Mouse (Mus musculus) limb, embryonic 15.5 days (tissue): ENCODE measurements at regions not wholly inside any gene's neighbourhood (a gene's known extent, or its start where the extent isn't known, plus 50 kb on each side); places are given as distances from the start of the nearest gene placed in this dataset.

Source experiments
- ATAC-seq: fragments of 200-750 bp; cut with Nextera tagmentation; 2 replicates; pipeline ENCODE4 v1.8.0; 2017; ENCODE audit warnings: low read depth, moderate TSS enrichment; ENCODE audit not compliant: insufficient number of reproducible peaks, low FRiP score, low TSS enrichment
- H3K27ac ChIP-seq: fragments of 300-500 bp; sonication (generic); 2 replicates; pipeline ENCODE4 v1.5.1; 2015; ENCODE audit warnings: moderate library complexity, mild to moderate bottlenecking, inconsistent platforms
- H3K27me3 ChIP-seq: fragments of 300-500 bp; sonication (generic); 2 replicates; pipeline ENCODE4 v1.6.1; 2015; ENCODE audit warnings: inconsistent platforms
- H3K36me3 ChIP-seq: fragments of 300-500 bp; sonication (generic); 2 replicates; pipeline ENCODE4 v1.6.1; 2015; ENCODE audit warnings: inconsistent platforms
- H3K4me1 ChIP-seq: fragments of 300-500 bp; sonication (generic); 2 replicates; pipeline ENCODE4 v1.6.1; 2015; ENCODE audit warnings: inconsistent platforms
- H3K4me2 ChIP-seq: fragments of 300-500 bp; sonication (generic); 2 replicates; pipeline ENCODE4 v1.6.1; 2015; ENCODE audit warnings: mild to moderate bottlenecking, inconsistent platforms
- H3K4me3 ChIP-seq: fragments of 300-500 bp; sonication (generic); 2 replicates; pipeline ENCODE4 v1.5.1; 2015; ENCODE audit warnings: mild to moderate bottlenecking, inconsistent platforms
- H3K9ac ChIP-seq: fragments of 300-500 bp; sonication (generic); 2 replicates; pipeline ENCODE4 v1.6.1; 2015; ENCODE audit warnings: inconsistent platforms
- H3K9me3 ChIP-seq: fragments of 300-500 bp; sonication (generic); 2 replicates; pipeline ENCODE4 v1.6.1; 2016; ENCODE audit warnings: inconsistent platforms
- WGBS: fragments of 180-500 bp; shearing (Covaris S2); methylation state at CpG from one replicate; pipeline ENCODE4 v1.1.7; 2015; 5-methylcytosine and 5-hydroxymethylcytosine counted together

DNA sequence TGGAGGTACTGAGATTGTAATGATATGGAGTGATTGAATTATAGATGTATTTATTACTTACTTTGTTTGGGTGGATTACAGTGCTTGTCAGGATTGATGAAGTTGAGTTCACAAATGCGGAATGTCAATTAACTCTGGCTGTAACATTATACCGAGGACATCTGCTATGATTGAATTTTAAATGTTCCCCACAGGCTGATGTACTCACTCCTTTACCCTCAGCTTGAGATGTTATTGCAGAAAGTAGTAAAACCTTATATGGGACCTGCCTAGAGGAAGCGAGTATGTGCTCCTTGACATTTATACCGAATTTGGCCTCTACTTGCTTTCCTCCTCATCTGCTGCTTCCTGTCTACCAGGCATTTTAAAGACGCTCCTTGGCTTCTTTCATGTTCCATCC is 288.3 kb downstream of the Cdh11 start:
- H3K4me2 ChIP-seq, result no peak overlapping the region
- H3K9me3 ChIP-seq, result no peaks in the 10 kb centered on the region
- H3K27me3 ChIP-seq, result no peaks in the 10 kb centered on the region
- 48% methylated on average over 5 of the region's 5 CpGs for WGBS
- H3K9ac ChIP-seq, result no peak overlapping the region
- no peak overlapping the region for H3K4me3 ChIP-seq
- ATAC-seq, result no peak
- 0 out of 2 replicates have a peak, but pooled peaks cover 3% of the 10 kb centered on the region for H3K4me1 ChIP-seq
- no peak overlapping the region for H3K27ac ChIP-seq
- H3K36me3 ChIP-seq, result no peaks in the 10 kb centered on the region

DNA sequence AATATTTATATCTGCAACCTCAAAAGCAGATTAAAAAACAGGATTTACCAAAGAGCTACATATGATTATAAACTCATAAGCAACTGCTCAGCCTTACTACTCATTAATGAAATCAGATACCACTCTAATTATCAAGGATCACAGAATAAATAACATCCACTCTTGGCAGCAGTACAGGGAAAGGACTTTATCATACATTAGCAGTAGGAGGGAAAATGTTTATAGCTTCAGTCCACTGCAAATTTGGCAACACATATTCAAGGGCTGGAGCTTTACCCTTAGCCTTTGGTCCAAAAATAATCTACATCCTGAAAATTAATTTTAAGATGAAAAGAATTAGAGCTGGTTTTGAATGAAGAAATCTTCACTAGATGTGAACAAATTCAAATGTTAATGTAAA is 288.7 kb downstream of the Cdh11 start:
- no peaks in the 10 kb centered on the region for H3K36me3 ChIP-seq
- H3K4me2 ChIP-seq, result no peak overlapping the region
- no peak overlapping the region for H3K9ac ChIP-seq
- H3K9me3 ChIP-seq, result no peaks in the 10 kb centered on the region
- H3K4me1 ChIP-seq, result 0 out of 2 replicates have a peak, but pooled peaks cover 3% of the 10 kb centered on the region
- ATAC-seq, result no peak
- H3K4me3 ChIP-seq, result no peak overlapping the region
- H3K27me3 ChIP-seq, result no peaks in the 10 kb centered on the region
- H3K27ac ChIP-seq, result no peak overlapping the region

DNA sequence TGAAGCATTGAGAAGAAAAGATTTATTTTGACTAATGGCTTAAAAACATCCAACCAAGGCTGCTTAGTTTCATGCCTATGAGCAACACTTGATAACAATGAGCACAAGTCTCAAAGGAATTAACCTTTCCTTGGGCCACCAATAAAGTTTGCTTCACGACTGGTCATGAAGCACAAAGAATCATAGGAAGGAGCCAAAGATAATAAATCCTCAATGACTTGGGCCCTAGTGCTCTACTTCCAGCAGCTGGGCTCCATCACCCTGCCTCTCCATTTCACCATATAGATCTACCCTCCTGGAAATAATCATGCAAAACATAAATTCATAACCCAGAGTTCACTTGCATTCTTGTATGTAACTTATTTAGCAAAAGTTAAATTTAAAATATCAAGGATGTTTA is 289.4 kb downstream of the Cdh11 start:
- 0 out of 2 replicates have a peak, but pooled peaks cover 3% of the 10 kb centered on the region for H3K4me1 ChIP-seq
- ATAC-seq, result no peak
- 19% methylated on average over 1 of the region's 1 CpGs for WGBS
- no peaks in the 10 kb centered on the region for H3K27me3 ChIP-seq
- no peak overlapping the region for H3K4me3 ChIP-seq
- no peaks in the 10 kb centered on the region for H3K9me3 ChIP-seq
- H3K4me2 ChIP-seq, result no peak overlapping the region
- no peak overlapping the region for H3K9ac ChIP-seq
- no peaks in the 10 kb centered on the region for H3K36me3 ChIP-seq
- H3K27ac ChIP-seq, result no peak overlapping the region

DNA sequence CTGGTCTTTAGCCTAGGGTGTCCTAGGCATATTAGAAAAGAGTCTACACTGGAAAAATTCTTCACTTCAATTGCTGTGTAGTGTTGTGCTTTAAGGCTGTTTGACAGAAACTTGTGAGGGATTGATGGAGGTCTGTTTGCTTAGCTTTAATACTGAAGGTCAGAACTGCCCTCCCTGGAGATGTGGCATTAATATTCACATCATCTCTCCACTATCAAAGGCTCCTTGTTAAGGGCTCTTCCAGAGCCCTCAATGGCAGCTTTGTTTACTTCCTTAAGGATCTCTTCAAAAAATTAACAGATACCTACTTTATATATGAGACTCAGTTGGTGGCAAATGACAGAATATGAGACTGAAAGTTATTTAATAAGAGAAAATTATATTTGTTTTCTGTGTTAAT is 294.4 kb downstream of the Cdh11 start:
- Histone ChIP-seq H3K4me1 (no peaks in the 10 kb centered on the region), H3K27ac (no peak overlapping the region), H3K9ac (no peak overlapping the region), H3K36me3 (no peaks in the 10 kb centered on the region), H3K9me3 (no peaks in the 10 kb centered on the region), H3K4me3 (no peak overlapping the region), H3K4me2 (no peak overlapping the region), H3K27me3 (no peaks in the 10 kb centered on the region)
- no peak for ATAC-seq

DNA sequence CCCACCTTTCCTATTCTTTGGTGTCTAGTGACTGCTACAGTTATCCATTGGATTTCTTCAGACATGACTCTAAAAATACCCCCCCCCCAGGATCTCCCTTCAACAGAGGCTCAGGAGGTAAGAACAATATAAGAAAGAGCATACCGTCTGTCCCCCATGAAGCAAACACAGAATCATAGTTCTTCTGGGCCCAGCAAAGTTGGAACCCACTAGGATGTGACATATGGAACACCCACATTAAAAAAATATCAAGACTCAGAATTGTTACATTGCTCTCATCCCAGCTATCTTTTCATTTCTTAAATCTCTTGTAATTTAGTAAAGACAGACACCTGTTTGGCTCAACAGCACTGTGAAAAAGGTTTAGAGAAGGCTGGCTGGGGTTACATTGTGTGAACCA is 297.2 kb downstream of the Cdh11 start:
- no peaks in the 10 kb centered on the region for H3K36me3 ChIP-seq
- H3K9me3 ChIP-seq, result no peaks in the 10 kb centered on the region
- no peak overlapping the region for H3K27ac ChIP-seq
- no peak for ATAC-seq
- H3K9ac ChIP-seq, result no peak overlapping the region
- no peaks in the 10 kb centered on the region for H3K27me3 ChIP-seq
- H3K4me3 ChIP-seq, result no peak overlapping the region
- no peaks in the 10 kb centered on the region for H3K4me1 ChIP-seq
- no peak overlapping the region for H3K4me2 ChIP-seq
- WGBS, result 94% methylated on average over 1 of the region's 1 CpGs

DNA sequence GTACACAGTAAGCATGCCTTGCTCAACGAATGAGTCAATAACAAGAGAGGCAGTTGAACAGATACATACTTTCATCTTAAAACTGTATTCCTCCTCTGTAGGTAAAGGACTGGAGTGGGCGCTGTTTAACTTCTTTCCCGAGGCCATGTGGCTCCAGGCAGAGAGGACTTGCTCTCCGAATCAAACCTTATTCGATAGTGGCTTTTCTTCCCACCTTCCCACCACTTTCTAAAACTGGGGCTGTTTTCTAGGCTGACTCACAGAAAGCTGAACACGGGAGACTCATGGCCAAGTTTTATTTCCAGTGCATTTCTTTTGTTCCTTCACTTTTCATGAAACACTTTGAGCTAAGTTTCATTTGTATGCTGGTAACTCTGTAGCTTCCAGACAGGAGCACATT is 297.6 kb downstream of the Cdh11 start:
- Histone ChIP-seq H3K4me2 (no peak overlapping the region), H3K36me3 (no peaks in the 10 kb centered on the region), H3K9ac (no peak overlapping the region), H3K9me3 (no peaks in the 10 kb centered on the region), H3K27me3 (no peaks in the 10 kb centered on the region), H3K4me3 (no peak overlapping the region), H3K27ac (no peak overlapping the region), H3K4me1 (no peaks in the 10 kb centered on the region)
- WGBS, result 77% methylated on average over 6 of the region's 6 CpGs
- no peak for ATAC-seq

DNA sequence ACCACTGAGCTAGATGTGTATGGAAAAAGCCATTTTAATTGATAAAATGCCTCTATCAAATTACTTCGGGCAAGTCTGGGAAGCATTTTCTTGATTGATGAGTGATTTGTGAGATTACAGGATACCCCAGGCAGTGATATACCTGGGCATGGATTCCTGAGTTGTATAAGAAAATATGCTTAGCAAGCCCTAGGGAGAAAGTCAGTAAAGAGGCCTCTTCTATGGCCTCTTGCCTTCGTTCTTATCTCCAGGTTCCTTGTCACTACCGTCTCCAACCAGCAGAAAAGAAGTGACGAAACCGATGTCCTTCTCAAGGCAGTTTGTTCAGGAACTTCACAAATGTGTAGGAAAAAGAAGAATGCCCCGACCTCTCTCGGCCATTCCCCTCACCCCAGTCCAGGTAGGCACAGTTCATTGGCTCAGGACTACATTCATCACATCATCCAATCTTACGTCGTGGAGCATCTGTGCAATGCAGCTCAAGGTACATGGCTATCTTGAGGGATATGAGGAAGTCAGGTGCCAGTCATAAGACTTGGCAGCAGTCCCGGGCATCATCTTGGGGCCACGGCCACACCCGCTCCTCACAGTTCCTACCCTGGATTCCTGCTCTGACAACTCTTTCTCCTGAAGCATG is 310.2 kb downstream of the Cdh11 start:
- Histone ChIP-seq H3K36me3 (no peaks in the 10 kb centered on the region), H3K4me3 (no peak overlapping the region), H3K4me1 (no peaks in the 10 kb centered on the region), H3K27ac (no peak overlapping the region), H3K9ac (no peak overlapping the region), H3K27me3 (no peaks in the 10 kb centered on the region), H3K4me2 (no peak overlapping the region), H3K9me3 (no peaks in the 10 kb centered on the region)
- 88% methylated on average over 12 of the region's 12 CpGs for WGBS
- ATAC-seq, result no peak

DNA sequence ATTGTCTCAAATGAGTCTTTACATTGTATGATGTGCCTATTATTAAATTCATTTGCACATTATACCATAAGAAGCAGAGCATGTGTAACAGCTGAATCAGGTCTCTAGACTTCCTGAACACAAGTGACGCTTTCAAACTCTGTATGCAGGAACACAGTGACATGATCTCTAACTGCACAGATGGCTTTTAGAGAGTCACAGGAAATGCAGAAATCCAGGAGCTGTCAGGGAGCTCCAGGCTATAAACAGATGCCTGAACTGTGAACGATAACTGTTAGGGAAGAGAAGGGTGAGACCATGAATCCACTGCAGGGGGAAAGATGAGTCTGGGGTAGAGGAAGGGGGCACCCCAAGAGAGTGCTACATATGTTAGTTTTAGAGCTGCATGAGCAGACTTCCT is 311.2 kb downstream of the Cdh11 start:
- Histone ChIP-seq H3K27ac (no peak overlapping the region), H3K4me2 (no peak overlapping the region), H3K36me3 (no peaks in the 10 kb centered on the region), H3K4me1 (no peaks in the 10 kb centered on the region), H3K27me3 (no peaks in the 10 kb centered on the region), H3K9me3 (no peaks in the 10 kb centered on the region), H3K9ac (no peak overlapping the region), H3K4me3 (no peak overlapping the region)
- WGBS, result 57% methylated on average over 2 of the region's 2 CpGs
- no peak for ATAC-seq

DNA sequence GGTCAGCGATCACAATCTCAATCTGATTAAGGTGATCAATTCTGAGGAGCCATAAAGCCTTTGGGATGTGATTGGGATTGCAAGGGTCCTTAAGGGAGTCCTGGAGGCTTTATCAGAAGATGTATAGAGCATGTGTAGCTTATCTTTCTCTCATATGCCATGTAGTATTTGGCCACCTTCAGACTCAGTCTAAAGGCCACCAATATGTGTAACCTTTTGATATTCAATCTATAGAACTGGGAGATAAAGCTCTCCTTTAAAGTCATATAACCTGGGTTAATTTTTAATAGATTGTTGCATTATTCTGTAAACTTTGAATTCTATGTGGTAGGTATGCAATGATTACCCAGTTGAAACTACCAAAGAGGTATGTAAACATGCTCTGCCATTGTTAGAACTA is 314.1 kb downstream of the Cdh11 start:
- Histone ChIP-seq H3K9me3 (no peaks in the 10 kb centered on the region), H3K27me3 (no peaks in the 10 kb centered on the region), H3K4me1 (no peaks in the 10 kb centered on the region), H3K9ac (no peak overlapping the region), H3K27ac (no peak overlapping the region), H3K4me3 (no peak overlapping the region), H3K36me3 (no peaks in the 10 kb centered on the region), H3K4me2 (no peak overlapping the region)
- ATAC-seq, result no peak
- 95% methylated on average over 1 of the region's 1 CpGs for WGBS

DNA sequence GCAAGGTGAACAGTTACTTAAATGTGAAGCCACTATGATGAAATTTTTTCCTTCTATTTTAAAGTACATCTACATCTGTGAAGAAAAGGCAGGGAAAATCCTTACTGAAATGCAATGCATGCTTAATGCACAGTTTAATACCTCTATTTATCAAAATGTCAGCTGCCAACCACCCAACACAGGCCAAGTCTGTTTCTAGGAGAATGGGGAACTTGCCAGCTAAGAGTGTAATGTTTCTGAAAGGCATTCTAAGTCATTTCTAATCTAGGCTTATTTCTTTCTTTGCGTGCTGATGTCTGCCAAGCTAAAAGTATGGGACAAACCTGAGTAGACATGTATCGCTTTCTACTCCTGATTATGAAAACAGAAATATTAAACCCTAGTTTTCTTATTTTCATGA is 322.8 kb downstream of the Cdh11 start:
- 67% methylated on average over 2 of the region's 2 CpGs for WGBS
- Histone ChIP-seq H3K36me3 (no peaks in the 10 kb centered on the region), H3K9ac (no peak overlapping the region), H3K4me1 (no peaks in the 10 kb centered on the region), H3K27ac (no peak overlapping the region), H3K27me3 (no peaks in the 10 kb centered on the region), H3K4me3 (no peak overlapping the region), H3K9me3 (no peaks in the 10 kb centered on the region), H3K4me2 (no peak overlapping the region)
- 0 out of 2 replicates have a peak, but pooled peaks have one; percentile 24 for ATAC-seq

DNA sequence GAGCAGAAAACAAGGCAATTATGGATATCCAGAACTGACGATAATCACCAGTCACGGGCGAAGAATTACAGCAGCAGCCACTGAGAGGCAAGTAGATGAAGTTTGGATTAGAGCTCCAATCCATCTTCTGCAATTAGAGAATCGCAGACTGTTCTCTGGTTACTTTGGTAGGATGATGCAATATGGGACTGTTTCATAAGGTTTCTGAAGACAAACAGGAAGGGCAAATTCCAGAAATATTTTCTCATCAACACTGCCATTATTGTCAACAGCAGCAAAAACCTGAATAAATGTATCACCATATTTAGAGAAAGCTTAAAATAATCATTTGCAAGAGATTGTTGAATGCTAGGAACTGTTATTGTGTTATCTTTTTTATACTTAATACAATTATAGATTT is 342.4 kb downstream of the Cdh11 start:
- no peak for ATAC-seq
- H3K27me3 ChIP-seq, result no peaks in the 10 kb centered on the region

DNA sequence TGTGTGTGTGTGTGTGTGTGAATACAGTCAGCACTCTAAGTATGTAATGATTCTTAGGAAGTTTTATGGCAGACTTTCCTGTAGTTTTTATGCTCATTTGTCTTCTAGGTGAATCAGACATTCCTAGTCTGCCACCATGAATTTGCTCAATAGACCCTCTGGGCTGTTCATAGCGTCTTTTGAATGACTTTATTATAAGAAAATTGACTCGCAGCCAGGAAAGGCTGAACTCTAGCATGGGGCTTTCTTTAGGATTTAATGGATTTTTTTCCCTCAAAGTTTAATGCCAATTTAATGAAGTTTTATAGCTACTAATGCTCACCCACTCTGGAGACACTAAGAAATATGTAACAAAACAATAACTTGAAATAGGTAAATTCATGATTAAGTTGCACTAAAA is 363.6 kb downstream of the Cdh11 start:
- Histone ChIP-seq H3K27me3 (no peaks in the 10 kb centered on the region), H3K4me3 (no peak overlapping the region), H3K4me1 (no peaks in the 10 kb centered on the region), H3K9ac (no peak overlapping the region), H3K9me3 (no peaks in the 10 kb centered on the region), H3K36me3 (no peaks in the 10 kb centered on the region), H3K4me2 (no peak overlapping the region), H3K27ac (no peak overlapping the region)
- no peak for ATAC-seq
- WGBS, result 32% methylated on average over 2 of the region's 2 CpGs

More for the DNA sequence above, 342.4 kb downstream of the Cdh11 start:
- Histone ChIP-seq H3K9ac (no peak overlapping the region), H3K27ac (no peak overlapping the region), H3K4me3 (no peak overlapping the region), H3K4me2 (no peak overlapping the region), H3K4me1 (no peaks in the 10 kb centered on the region), H3K9me3 (no peaks in the 10 kb centered on the region), H3K36me3 (no peaks in the 10 kb centered on the region)
- WGBS, result 84% methylated on average over 4 of the region's 4 CpGs

DNA sequence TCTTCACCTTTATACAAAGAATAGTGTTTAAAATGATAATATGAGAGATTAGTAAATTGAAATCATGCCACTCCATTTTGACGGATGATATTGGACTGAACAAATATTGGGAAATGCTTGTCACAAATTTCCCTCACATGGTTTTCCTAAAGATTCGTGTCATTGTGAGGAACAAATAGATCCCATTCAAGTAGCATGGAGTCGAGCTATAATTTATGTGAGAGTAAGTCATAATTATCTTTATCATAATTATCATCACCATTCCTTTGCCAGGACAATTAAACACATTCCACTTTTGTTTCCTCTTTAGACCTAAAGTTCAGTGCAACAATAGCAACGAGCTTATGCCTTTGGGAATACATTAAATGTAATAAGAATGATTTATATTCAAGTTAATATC is 370.5 kb downstream of the Cdh11 start:
- Histone ChIP-seq H3K9ac (no peak overlapping the region), H3K4me3 (no peak overlapping the region), H3K36me3 (no peaks in the 10 kb centered on the region), H3K4me2 (no peak overlapping the region), H3K27me3 (no peaks in the 10 kb centered on the region), H3K27ac (no peak overlapping the region), H3K9me3 (no peaks in the 10 kb centered on the region), H3K4me1 (no peaks in the 10 kb centered on the region)
- no peak for ATAC-seq
- 68% methylated on average over 4 of the region's 4 CpGs for WGBS
